Mouse (Mus musculus) liver, embryonic 16.5 days (tissue): ENCODE measurements around the gene Stox2. TPM values are rescaled to one million over a fixed set of nuclear protein-coding genes. Genes with fewer than 3 reads are reported as not detected.
A peak's percentile ranks its signal among the peaks of the same experiment; 100 is the strongest.

Experiments used
- ATAC-seq: fragments of 200-750 bp; cut with Nextera tagmentation; 2 replicates; pipeline ENCODE4 v1.8.0; 2017; ENCODE audit warnings: low read depth, mild to moderate bottlenecking, moderate number of reproducible peaks, moderate library complexity
- H3K27ac ChIP-seq: fragments of 300-500 bp; sonication (generic); 2 replicates; pipeline ENCODE4 v1.5.1; 2014; ENCODE audit warnings: mild to moderate bottlenecking, low read length
- H3K27me3 ChIP-seq: fragments of 300-500 bp; sonication (generic); 2 replicates; pipeline ENCODE4 v1.6.1; 2014; ENCODE audit warnings: low read depth, low read length, mixed read lengths; ENCODE audit not compliant: control insufficient read depth, insufficient read depth
- H3K36me3 ChIP-seq: fragments of 300-500 bp; sonication (generic); 2 replicates; pipeline ENCODE4 v1.6.1; 2014; ENCODE audit warnings: mild to moderate bottlenecking; ENCODE audit not compliant: control insufficient read depth, insufficient read depth
- H3K4me1 ChIP-seq: fragments of 300-500 bp; sonication (generic); 2 replicates; pipeline ENCODE4 v1.6.1; 2014; ENCODE audit warnings: low read depth, low read length, mixed read lengths; ENCODE audit not compliant: control insufficient read depth
- H3K4me2 ChIP-seq: fragments of 300-500 bp; sonication (generic); 2 replicates; pipeline ENCODE4 v1.6.1; 2014; ENCODE audit warnings: low read depth, low read length, mixed read lengths
- H3K4me3 ChIP-seq: fragments of 300-500 bp; sonication (generic); 2 replicates; pipeline ENCODE4 v1.5.1; 2014; ENCODE audit warnings: low read depth, mild to moderate bottlenecking, low read length
- H3K9ac ChIP-seq: fragments of 300-500 bp; sonication (generic); 2 replicates; pipeline ENCODE4 v1.6.1; 2014; ENCODE audit warnings: low read depth, low read length
- H3K9me3 ChIP-seq: fragments of 300-500 bp; sonication (generic); replicated peaks from 2 replicates; pipeline ENCODE4 v1.6.1; 2016; ENCODE audit warnings: low read length; ENCODE audit not compliant: control insufficient read depth
- WGBS: fragments of 180-500 bp; shearing (Covaris S2); extraction: QIAGEN DNeasy Blood & Tissue Kit; methylation state at CpG from one replicate; pipeline ENCODE4 v1.1.7; 2014; ENCODE audit not compliant: insufficient replicate concordance; 5-methylcytosine and 5-hydroxymethylcytosine counted together
- polyA plus RNA-seq: library from polyadenylated mRNA; unstranded; fragments of >200 nt; fragmentation: Nextera tagmentation; extraction: Ambion mirVana; gene quantifications from 2 replicates; pipeline ENCODE4 v1.2.1, GENCODE M21; 2015

Stox2 gene
- polyA plus RNA-seq, 1 experiment from 2014 or later, result 0.30 TPM

DNA sequence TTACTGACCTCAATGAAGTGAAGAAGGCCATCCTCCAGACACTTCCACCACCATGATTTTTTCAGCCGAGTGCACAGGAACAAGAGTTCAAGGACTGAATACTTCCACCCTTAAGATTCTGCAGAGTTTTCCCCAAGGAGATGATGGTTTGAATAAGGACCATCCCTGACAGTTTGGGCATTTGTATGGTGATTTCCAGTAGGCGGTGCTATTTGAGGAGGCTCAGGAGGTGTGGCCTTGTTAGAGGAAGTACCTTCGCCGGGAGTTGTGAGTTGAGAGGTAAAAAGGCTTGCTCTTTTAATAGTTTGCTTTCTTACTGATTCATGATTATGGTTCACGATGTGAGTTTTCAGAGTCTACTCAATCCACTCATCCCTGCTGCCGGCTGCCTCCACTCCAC, 138.0 kb downstream of the Stox2 start:
- no peak overlapping the region for H3K27ac ChIP-seq
- H3K27me3 ChIP-seq, result no peaks in the 10 kb centered on the region
- H3K4me3 ChIP-seq, result no peak overlapping the region
- H3K4me2 ChIP-seq, result no peak overlapping the region
- H3K9me3 ChIP-seq, result no peaks in the 10 kb centered on the region
- H3K4me1 ChIP-seq, result no peaks in the 10 kb centered on the region
- 56% methylated on average over 6 of the region's 6 CpGs for WGBS
- no peak overlapping the region for H3K9ac ChIP-seq
- no peak for ATAC-seq
- no peaks in the 10 kb centered on the region for H3K36me3 ChIP-seq

DNA sequence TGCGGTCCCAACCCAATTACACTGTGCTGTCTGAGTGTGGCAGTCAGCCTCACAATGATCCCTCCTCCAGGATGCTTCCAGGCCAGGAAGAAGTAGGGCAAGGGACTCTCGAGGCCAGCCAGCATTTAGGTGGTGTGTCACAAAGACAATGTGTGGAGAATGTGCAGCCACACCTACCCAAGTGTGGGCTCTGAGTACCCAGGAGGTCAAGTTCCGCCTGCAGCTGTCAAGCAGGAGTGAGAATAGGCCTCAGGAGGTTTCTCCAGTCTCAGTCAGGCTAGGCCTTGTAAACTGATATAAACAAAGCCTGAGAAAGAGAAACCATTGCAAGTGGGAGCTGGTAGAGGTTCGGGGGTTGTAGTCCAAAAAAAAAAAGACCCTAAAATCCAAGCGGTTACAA, 139.8 kb downstream of the Stox2 start:
- 61% methylated on average over 5 of the region's 5 CpGs for WGBS
- Histone ChIP-seq H3K9ac (no peak overlapping the region), H3K4me1 (no peaks in the 10 kb centered on the region), H3K36me3 (no peaks in the 10 kb centered on the region), H3K4me2 (no peak overlapping the region), H3K27me3 (no peaks in the 10 kb centered on the region), H3K27ac (no peak overlapping the region), H3K9me3 (no peaks in the 10 kb centered on the region), H3K4me3 (no peak overlapping the region)
- no peak for ATAC-seq

DNA sequence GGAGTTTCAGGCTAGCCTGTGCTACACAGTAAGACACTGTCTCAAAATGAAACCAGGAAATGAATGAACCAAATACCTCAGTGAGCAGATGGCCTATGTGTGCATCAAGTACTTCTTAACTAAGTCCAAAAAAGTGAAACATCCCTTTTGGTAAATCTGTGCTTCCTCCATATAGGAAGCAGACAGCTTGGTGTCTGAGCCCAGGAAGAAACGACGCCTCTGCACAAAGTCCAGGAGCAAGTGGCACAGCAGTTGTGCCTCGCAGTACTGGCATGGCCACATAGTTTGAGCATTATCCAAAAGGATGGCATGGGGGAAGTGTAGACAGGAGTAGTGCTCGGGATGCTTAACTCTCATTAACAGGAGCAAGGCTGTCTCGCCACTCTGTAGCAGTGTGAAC, 140.3 kb downstream of the Stox2 start:
- H3K9ac ChIP-seq, result no peak overlapping the region
- H3K27ac ChIP-seq, result no peak overlapping the region
- H3K4me2 ChIP-seq, result no peak overlapping the region
- no peak for ATAC-seq
- WGBS, result 61% methylated on average over 5 of the region's 5 CpGs
- no peaks in the 10 kb centered on the region for H3K36me3 ChIP-seq
- H3K9me3 ChIP-seq, result no peaks in the 10 kb centered on the region
- H3K27me3 ChIP-seq, result no peaks in the 10 kb centered on the region
- H3K4me3 ChIP-seq, result no peak overlapping the region
- no peaks in the 10 kb centered on the region for H3K4me1 ChIP-seq

DNA sequence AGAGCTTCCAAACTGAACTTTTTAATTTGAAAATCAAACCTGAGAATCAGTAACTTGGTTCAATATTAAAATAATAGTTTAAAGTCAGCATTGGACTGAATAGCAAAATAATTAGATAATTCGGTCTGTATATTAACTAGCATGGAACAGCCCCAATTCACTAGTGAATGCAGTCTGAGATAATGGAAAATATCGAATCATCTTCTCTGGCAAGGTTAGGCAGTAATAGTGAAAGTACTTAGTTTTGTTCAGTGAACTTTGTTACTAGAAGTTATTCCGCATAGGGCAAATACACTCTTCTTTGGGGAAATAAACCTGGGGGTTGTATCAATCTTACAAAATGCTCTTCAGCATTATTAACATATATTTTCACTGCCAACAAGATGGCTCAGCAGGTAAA, 147.7 kb downstream of the Stox2 start:
- Histone ChIP-seq H3K36me3 (no peaks in the 10 kb centered on the region), H3K9me3 (no peaks in the 10 kb centered on the region), H3K27ac (no peak overlapping the region), H3K4me2 (no peak overlapping the region), H3K27me3 (no peaks in the 10 kb centered on the region), H3K9ac (no peak overlapping the region), H3K4me3 (no peak overlapping the region), H3K4me1 (no peaks in the 10 kb centered on the region)
- no peak for ATAC-seq
- 72% methylated on average over 3 of the region's 3 CpGs for WGBS

DNA sequence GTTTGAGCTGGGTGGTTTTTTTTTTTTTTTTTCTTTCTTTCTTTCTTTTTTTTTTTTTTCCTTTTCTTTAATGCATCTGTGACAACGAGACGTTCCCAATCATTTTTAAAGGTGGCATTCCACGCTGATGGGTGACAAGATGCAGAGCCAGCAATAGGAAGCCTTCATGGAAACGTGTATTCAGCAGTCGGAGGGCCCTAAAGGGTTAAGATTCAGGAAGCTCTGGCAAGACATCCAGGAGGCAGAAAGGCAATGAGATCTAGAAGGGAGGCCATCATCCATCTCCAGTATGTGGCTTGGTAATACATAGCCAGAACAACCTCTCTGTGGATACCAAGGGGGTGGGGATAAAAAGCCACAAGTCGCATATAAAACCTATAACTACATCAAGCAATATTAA, 156.5 kb downstream of the Stox2 start:
- WGBS, result 20% methylated on average over 6 of the region's 6 CpGs
- peaks cover 40% of the 10 kb centered on the region for H3K27me3 ChIP-seq
- H3K9me3 ChIP-seq, result no peaks in the 10 kb centered on the region
- no peak overlapping the region for H3K27ac ChIP-seq
- no peaks in the 10 kb centered on the region for H3K36me3 ChIP-seq
- ATAC-seq, result no peak
- H3K4me2 ChIP-seq, result peak overlapping the region; percentile 73
- H3K4me3 ChIP-seq, result no peak overlapping the region; the same call in 1 of the 2 replicates
- H3K4me1 ChIP-seq, result no peaks in the 10 kb centered on the region
- H3K9ac ChIP-seq, result no peak overlapping the region

DNA sequence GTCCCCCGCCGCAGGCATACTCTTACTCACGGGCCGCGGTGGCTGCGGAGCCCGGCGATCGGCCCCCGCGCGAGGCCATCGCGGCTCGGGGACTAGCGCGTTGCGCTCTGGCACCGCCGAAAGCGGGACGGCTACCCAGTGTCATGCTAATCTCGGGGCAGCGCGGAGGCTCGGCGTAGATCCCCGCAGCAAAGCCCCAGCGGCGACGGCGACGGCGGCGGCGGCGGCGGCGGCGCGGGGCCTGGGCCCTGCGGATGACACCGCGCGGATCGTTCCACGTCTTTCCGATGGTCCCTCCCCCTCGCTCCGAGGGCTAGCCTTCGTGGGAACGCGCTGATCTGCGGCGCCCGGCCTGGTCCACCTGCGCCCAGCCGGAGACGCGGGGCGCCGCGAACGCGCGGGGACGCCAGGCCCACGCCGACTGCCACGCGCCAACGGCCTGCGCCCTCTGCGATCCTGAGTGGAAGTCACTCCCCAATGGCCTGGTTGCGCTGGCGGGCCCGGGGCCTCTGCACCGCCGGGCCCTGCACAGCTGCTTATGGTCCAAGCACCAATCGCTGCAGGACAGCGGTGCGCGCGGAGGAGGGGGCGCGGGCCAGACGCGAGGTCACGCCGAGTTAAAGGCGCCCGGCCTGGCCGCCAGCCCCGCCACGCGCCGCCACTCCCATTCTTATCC, 157.2 kb downstream of the Stox2 start:
- Histone ChIP-seq H3K27ac (no peak overlapping the region), H3K4me3 (peak overlapping the region; percentile 54), H3K27me3 (peaks cover 40% of the 10 kb centered on the region), H3K4me2 (peak overlapping the region; percentile 73), H3K9ac (no peak overlapping the region; the same call in 1 of the 2 replicates), H3K36me3 (no peaks in the 10 kb centered on the region), H3K9me3 (no peaks in the 10 kb centered on the region), H3K4me1 (no peaks in the 10 kb centered on the region)
- ATAC-seq, result peak; percentile 35; the same call in 1 of the 2 replicates
- under 1% methylated on average over 63 of the region's 97 CpGs for WGBS

DNA sequence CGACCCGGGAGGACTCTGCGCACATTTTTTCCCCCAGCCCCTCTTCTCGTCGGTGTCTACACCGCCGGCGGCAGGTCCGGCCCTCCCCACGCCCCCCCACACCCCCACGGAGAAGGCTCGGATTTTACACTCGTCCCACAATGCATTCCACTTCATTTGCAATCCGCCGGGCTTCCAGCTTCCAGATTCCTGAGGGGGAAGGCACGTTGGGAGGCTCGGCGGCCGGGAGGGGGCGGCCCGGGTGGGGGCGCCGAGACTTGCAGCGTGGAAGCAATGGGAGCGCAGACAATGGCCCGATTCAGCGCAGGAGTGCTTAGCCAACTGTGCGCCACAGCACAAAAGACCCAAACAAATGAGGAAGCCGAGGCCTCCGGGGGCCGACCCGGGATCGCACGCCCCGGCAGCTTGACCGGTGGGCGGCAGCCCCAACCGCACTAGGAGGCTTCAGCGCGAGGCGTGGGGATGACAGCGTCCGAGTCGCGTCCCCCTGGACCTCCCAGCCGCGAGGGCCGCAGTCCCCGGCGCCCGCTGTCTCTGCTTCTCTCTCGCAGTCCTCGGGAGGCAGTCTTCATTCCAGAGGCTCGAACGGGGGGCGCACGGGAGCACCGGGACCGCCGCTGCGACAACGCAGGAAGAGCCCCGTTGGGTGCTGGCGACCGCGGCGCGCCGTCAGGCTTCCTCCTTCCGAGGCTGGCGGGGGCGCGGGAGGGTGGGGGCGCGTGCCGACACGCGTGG, 157.9 kb downstream of the Stox2 start:
- ATAC-seq, result no peak
- Histone ChIP-seq H3K27me3 (peaks cover 40% of the 10 kb centered on the region), H3K36me3 (no peaks in the 10 kb centered on the region), H3K4me2 (peak overlapping the region; percentile 73), H3K4me3 (peak overlapping the region; percentile 54), H3K4me1 (no peaks in the 10 kb centered on the region), H3K9me3 (no peaks in the 10 kb centered on the region), H3K9ac (no peak overlapping the region; the same call in 1 of the 2 replicates), H3K27ac (no peak overlapping the region)
- under 1% methylated on average over 67 of the region's 78 CpGs for WGBS

DNA sequence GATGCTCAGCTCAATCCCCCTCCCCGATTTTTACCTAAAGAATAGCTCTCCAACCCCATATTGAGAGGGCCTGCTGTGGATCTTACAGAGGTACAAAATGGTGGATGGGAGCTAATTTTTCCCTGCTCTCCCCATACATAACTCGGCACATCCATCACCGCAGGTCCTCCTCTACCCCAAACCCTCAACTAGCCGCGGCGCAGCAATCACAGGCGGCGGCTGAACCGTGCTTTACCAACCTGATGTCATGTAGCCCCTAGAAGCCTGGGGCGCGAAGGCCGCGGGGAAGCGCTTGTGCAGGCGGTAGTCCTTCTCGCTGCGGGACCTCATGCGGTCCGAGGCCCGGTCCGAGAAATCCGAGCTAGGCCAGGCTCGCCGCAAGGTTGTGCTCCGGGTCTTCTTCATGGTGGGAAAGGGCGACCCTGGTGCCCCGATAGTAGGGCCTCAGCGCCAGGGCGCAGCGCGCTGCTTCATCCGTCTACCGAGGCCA, 158.5 kb downstream of the Stox2 start:
- Histone ChIP-seq H3K27me3 (peaks cover 40% of the 10 kb centered on the region), H3K36me3 (no peaks in the 10 kb centered on the region), H3K4me3 (peak overlapping the region; percentile 54), H3K27ac (no peak overlapping the region), H3K9me3 (no peaks in the 10 kb centered on the region), H3K9ac (no peak overlapping the region), H3K4me1 (no peaks in the 10 kb centered on the region), H3K4me2 (peak overlapping the region; percentile 73)
- ATAC-seq, result no peak
- under 1% methylated on average over 33 of the region's 33 CpGs for WGBS

DNA sequence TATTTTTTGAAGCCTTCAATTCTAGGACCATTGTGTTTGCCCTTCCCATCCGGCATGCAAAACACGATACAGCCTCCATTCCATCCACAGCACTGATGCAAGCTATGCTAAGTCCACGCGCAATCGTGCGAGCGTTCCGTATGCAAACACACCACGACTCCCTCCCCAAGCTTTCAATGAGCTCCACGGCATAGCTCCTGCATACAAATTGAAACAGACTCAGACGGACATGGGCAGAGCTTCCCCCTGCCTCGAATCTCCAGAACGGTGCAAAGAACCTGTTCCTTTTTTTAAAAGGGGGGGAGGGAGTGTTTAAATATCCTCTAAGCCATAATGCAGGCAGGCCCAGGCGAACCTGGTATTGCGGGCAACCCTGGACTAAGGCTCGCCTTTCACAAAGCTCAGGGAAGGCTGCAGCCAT, 159.0 kb downstream of the Stox2 start:
- Histone ChIP-seq H3K36me3 (no peaks in the 10 kb centered on the region), H3K4me1 (no peaks in the 10 kb centered on the region), H3K4me3 (no peak overlapping the region), H3K9me3 (no peaks in the 10 kb centered on the region), H3K27ac (no peak overlapping the region), H3K27me3 (peaks cover 40% of the 10 kb centered on the region), H3K4me2 (no peak overlapping the region), H3K9ac (no peak overlapping the region)
- WGBS, result 7% methylated on average over 16 of the region's 16 CpGs
- no peak for ATAC-seq
